Mouse (Mus musculus): ENCODE data around the gene Sf3a1.

DNA sequence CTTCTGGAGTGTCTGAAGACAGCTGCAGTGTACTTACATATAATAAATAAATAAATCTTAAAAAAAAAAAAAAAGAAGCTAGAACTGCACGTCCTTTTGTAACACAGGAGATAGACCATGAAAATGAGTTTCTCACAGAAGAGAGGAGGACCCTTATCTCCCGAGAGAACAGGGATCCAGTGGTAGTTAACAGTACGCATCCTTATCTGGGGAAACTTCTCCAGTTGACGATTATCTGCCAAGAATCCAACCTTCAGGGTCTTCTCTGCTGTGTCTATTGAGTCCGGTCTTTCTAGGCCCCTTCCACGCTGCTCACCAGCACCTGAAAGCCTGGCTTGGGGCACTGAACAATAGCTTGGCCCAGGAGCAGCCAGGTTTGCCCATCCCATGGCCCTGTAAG is 46.2 kb upstream of the Sf3a1 start:
- TF ChIP-seq CTCF (IDR thresholded peaks at IDR 0.05; ENCODE audit: extremely low read depth, insufficient read length, insufficient replicate concordance, low read depth, low read length) (no peak), POLR2A (IDR thresholded peaks at IDR 0.05; ENCODE audit: low read depth, low read length) (no peak)

All from small intestine, adult 2 months (tissue).